Mouse (Mus musculus) midbrain, embryonic 16.5 days (tissue): Measurements from ENCODE around the gene Sgip1. TPM values are rescaled to one million over a fixed set of nuclear protein-coding genes. Genes with fewer than 3 reads are reported as not detected.
A peak's percentile ranks its signal among the peaks of the same experiment; 100 is the strongest.

Source experiments
- ATAC-seq: fragments of 200-750 bp; cut with Nextera tagmentation; 2 replicates; pipeline ENCODE4 v1.8.0; 2017; ENCODE audit warnings: moderate TSS enrichment
- H3K27ac ChIP-seq: fragments of 300-500 bp; sonication (generic); 2 replicates; pipeline ENCODE4 v1.5.1; 2014; ENCODE audit warnings: mild to moderate bottlenecking, low read length, mixed read lengths
- H3K27me3 ChIP-seq: fragments of 300-500 bp; sonication (generic); 2 replicates; pipeline ENCODE4 v1.6.1; 2014; ENCODE audit warnings: low read depth, low read length, mixed read lengths; ENCODE audit not compliant: control insufficient read depth, insufficient read depth
- H3K36me3 ChIP-seq: fragments of 300-500 bp; sonication (generic); 2 replicates; pipeline ENCODE4 v1.6.1; 2014; ENCODE audit warnings: mild to moderate bottlenecking, low read length, moderate library complexity, mixed read lengths; ENCODE audit not compliant: control insufficient read depth, insufficient read depth
- H3K4me1 ChIP-seq: fragments of 300-500 bp; sonication (generic); 2 replicates; pipeline ENCODE4 v1.6.1; 2014; ENCODE audit warnings: mild to moderate bottlenecking, low read length, mixed read lengths; ENCODE audit not compliant: control insufficient read depth, insufficient read depth
- H3K4me2 ChIP-seq: fragments of 300-500 bp; sonication (generic); 2 replicates; pipeline ENCODE4 v1.6.1; 2014; ENCODE audit warnings: mild to moderate bottlenecking, low read length, mixed read lengths
- H3K4me3 ChIP-seq: fragments of 300-500 bp; sonication (generic); 2 replicates; pipeline ENCODE4 v1.5.1; 2014; ENCODE audit warnings: low read depth, mild to moderate bottlenecking, low read length, moderate library complexity, mixed read lengths
- H3K9ac ChIP-seq: fragments of 300-500 bp; sonication (generic); 2 replicates; pipeline ENCODE4 v1.6.1; 2014; ENCODE audit warnings: low read depth, low read length, mixed read lengths
- H3K9me3 ChIP-seq: fragments of 300-500 bp; sonication (generic); replicated peaks from 2 replicates; pipeline ENCODE4 v1.6.1; 2014; ENCODE audit warnings: mild to moderate bottlenecking, low read length, mixed read lengths; ENCODE audit not compliant: control insufficient read depth, poor library complexity, severe bottlenecking
- WGBS: fragments of 180-500 bp; shearing (Covaris S2); extraction: QIAGEN DNeasy Blood & Tissue Kit; methylation state at CpG from one replicate; pipeline ENCODE4 v1.1.7; 2014; 5-methylcytosine and 5-hydroxymethylcytosine counted together
- polyA plus RNA-seq: library from polyadenylated mRNA; unstranded; fragments of >200 nt; fragmentation: Nextera tagmentation; extraction: Ambion mirVana; gene quantifications from 2 replicates; pipeline ENCODE4 v1.2.1, GENCODE M21; 2015

The Sgip1 gene
- polyA plus RNA-seq, 1 experiment from 2014 or later: 80.4 TPM

- H3K27me3 ChIP-seq: no peaks in the 10 kb centered on the region
- no peak overlapping the region for H3K4me2 ChIP-seq
- no peak overlapping the region for H3K4me3 ChIP-seq
- peaks cover 22% of the 10 kb centered on the region for H3K36me3 ChIP-seq
- no peaks in the 10 kb centered on the region for H3K9me3 ChIP-seq
- H3K27ac ChIP-seq: no peak overlapping the region
- H3K4me1 ChIP-seq: no peaks in the 10 kb centered on the region
- WGBS: 91% methylated on average over 5 of the region's 5 CpGs
- ATAC-seq: no peak
- H3K9ac ChIP-seq: no peak overlapping the region
Measured at GRCm38 (mm10) chr4:102959409-102959808, 218.3 kb downstream of the Sgip1 start.

- H3K4me1 ChIP-seq: no peaks in the 10 kb centered on the region
- no peak overlapping the region for H3K9ac ChIP-seq
- no peak overlapping the region for H3K4me2 ChIP-seq
- no peaks in the 10 kb centered on the region for H3K9me3 ChIP-seq
- WGBS: 72% methylated on average over 3 of the region's 3 CpGs
- no peak overlapping the region for H3K4me3 ChIP-seq
- H3K27ac ChIP-seq: no peak overlapping the region
- peaks cover 22% of the 10 kb centered on the region for H3K36me3 ChIP-seq
- no peak for ATAC-seq
- H3K27me3 ChIP-seq: no peaks in the 10 kb centered on the region
Measured at GRCm38 (mm10) chr4:102964174-102964573, 223.1 kb downstream of the Sgip1 start.

GRCm38 (mm10) chr4:102967811-102968210 is 226.7 kb downstream of the Sgip1 start:
- H3K9me3 ChIP-seq: no peaks in the 10 kb centered on the region
- H3K4me2 ChIP-seq: no peak overlapping the region
- WGBS: 76% methylated on average over 15 of the region's 15 CpGs
- no peaks in the 10 kb centered on the region for H3K4me1 ChIP-seq
- peaks cover 18% of the 10 kb centered on the region for H3K36me3 ChIP-seq
- ATAC-seq: no peak
- H3K9ac ChIP-seq: no peak overlapping the region
- H3K27ac ChIP-seq: no peak overlapping the region
- no peak overlapping the region for H3K4me3 ChIP-seq
- no peaks in the 10 kb centered on the region for H3K27me3 ChIP-seq

- WGBS: 86% methylated on average over 5 of the region's 5 CpGs
- Histone ChIP-seq H3K9ac (no peak overlapping the region), H3K27me3 (no peaks in the 10 kb centered on the region), H3K4me1 (no peaks in the 10 kb centered on the region), H3K4me2 (no peak overlapping the region), H3K27ac (no peak overlapping the region), H3K9me3 (no peaks in the 10 kb centered on the region), H3K4me3 (no peak overlapping the region), H3K36me3 (peaks cover 14% of the 10 kb centered on the region)
- no peak for ATAC-seq
Measured at GRCm38 (mm10) chr4:102969599-102969998, 228.5 kb downstream of the Sgip1 start.

- Histone ChIP-seq H3K36me3 (peaks cover 12% of the 10 kb centered on the region), H3K4me1 (no peaks in the 10 kb centered on the region), H3K4me3 (no peak overlapping the region), H3K9me3 (no peaks in the 10 kb centered on the region), H3K27me3 (no peaks in the 10 kb centered on the region), H3K4me2 (no peak overlapping the region), H3K9ac (no peak overlapping the region), H3K27ac (no peak overlapping the region)
- 81% methylated on average over 5 of the region's 5 CpGs for WGBS
- ATAC-seq: no peak
Measured at GRCm38 (mm10) chr4:102971159-102971558, 230.1 kb downstream of the Sgip1 start.

- Histone ChIP-seq H3K4me2 (no peak overlapping the region), H3K9me3 (no peaks in the 10 kb centered on the region), H3K36me3 (peaks cover 9% of the 10 kb centered on the region), H3K4me1 (no peaks in the 10 kb centered on the region), H3K4me3 (no peak overlapping the region), H3K27me3 (no peaks in the 10 kb centered on the region), H3K27ac (no peak overlapping the region), H3K9ac (no peak overlapping the region)
- WGBS: 69% methylated on average over 3 of the region's 3 CpGs
- ATAC-seq: no peak
Measured at GRCm38 (mm10) chr4:102972071-102972470, 231.0 kb downstream of the Sgip1 start.

GRCm38 (mm10) chr4:102974172-102974571 is 233.1 kb downstream of the Sgip1 start:
- Histone ChIP-seq H3K9ac (no peak overlapping the region), H3K36me3 (peaks cover 2% of the 10 kb centered on the region; the same call in 1 of the 2 replicates), H3K27ac (no peak overlapping the region), H3K4me3 (no peak overlapping the region), H3K4me2 (no peak overlapping the region), H3K4me1 (peaks cover 9% of the 10 kb centered on the region), H3K9me3 (no peaks in the 10 kb centered on the region), H3K27me3 (no peaks in the 10 kb centered on the region)
- ATAC-seq: no peak
- WGBS: 65% methylated on average over 5 of the region's 5 CpGs

GRCm38 (mm10) chr4:102976290-102977275 is 235.5 kb downstream of the Sgip1 start:
- Histone ChIP-seq H3K4me1 (peaks cover 9% of the 10 kb centered on the region), H3K4me2 (no peak overlapping the region), H3K9ac (no peak overlapping the region), H3K4me3 (no peak overlapping the region), H3K27me3 (no peaks in the 10 kb centered on the region; the same call in 1 of the 2 replicates), H3K9me3 (no peaks in the 10 kb centered on the region), H3K36me3 (no peaks in the 10 kb centered on the region), H3K27ac (no peak overlapping the region)
- no peak for ATAC-seq
- 15% methylated on average over 12 of the region's 12 CpGs for WGBS

GRCm38 (mm10) chr4:102977778-102978321 is 236.8 kb downstream of the Sgip1 start:
- peaks cover 9% of the 10 kb centered on the region for H3K4me1 ChIP-seq
- WGBS: 13% methylated on average over 16 of the region's 16 CpGs
- H3K9me3 ChIP-seq: no peaks in the 10 kb centered on the region
- no peak overlapping the region for H3K27ac ChIP-seq
- H3K36me3 ChIP-seq: no peaks in the 10 kb centered on the region
- peak overlapping the region; percentile 73 for H3K4me2 ChIP-seq
- no peaks in the 10 kb centered on the region; the same call in 1 of the 2 replicates for H3K27me3 ChIP-seq
- no peak for ATAC-seq
- peak overlapping the region; percentile 41; the same call in 1 of the 2 replicates for H3K9ac ChIP-seq
- peak overlapping the region; percentile 34 for H3K4me3 ChIP-seq
